Mouse (Mus musculus) heart, embryonic 16.5 days (tissue): ENCODE results near the gene Tmprss15. TPM values are rescaled to one million over a fixed set of nuclear protein-coding genes. Genes with fewer than 3 reads are reported as not detected.

Experiments
- ATAC-seq: fragments of 200-750 bp; cut with Nextera tagmentation; replicated peaks from 2 replicates; pipeline ENCODE4 v1.8.0; 2017; ENCODE audit warnings: moderate number of reproducible peaks; ENCODE audit not compliant: insufficient read depth, low FRiP score; ENCODE audit errors: extremely low read depth
- H3K27ac ChIP-seq: fragments of 300-500 bp; sonication (generic); 2 replicates; pipeline ENCODE4 v1.5.1; 2014; ENCODE audit warnings: mild to moderate bottlenecking, low read length, control low read depth, moderate library complexity
- H3K27me3 ChIP-seq: fragments of 300-500 bp; sonication (generic); 2 replicates; pipeline ENCODE4 v1.6.1; 2014; ENCODE audit warnings: low read length, mixed read lengths; ENCODE audit not compliant: control insufficient read depth, insufficient read depth
- H3K36me3 ChIP-seq: fragments of 300-500 bp; sonication (generic); 2 replicates; pipeline ENCODE4 v1.6.1; 2014; ENCODE audit not compliant: control insufficient read depth, insufficient read depth
- H3K4me1 ChIP-seq: fragments of 300-500 bp; sonication (generic); 2 replicates; pipeline ENCODE4 v1.6.1; 2014; ENCODE audit warnings: low read length, mixed read lengths; ENCODE audit not compliant: control insufficient read depth, insufficient read depth
- H3K4me2 ChIP-seq: fragments of 300-500 bp; sonication (generic); 2 replicates; pipeline ENCODE4 v1.6.1; 2014; ENCODE audit warnings: low read depth, mild to moderate bottlenecking, control low read depth, low read length
- H3K4me3 ChIP-seq: fragments of 300-500 bp; sonication (generic); 2 replicates; pipeline ENCODE4 v1.5.1; 2014; ENCODE audit warnings: mild to moderate bottlenecking, control low read depth, low read length
- H3K9ac ChIP-seq: fragments of 300-500 bp; sonication (generic); 2 replicates; pipeline ENCODE4 v1.6.1; 2014; ENCODE audit warnings: low read length, control low read depth
- H3K9me3 ChIP-seq: fragments of 300-500 bp; sonication (generic); replicated peaks from 2 replicates; pipeline ENCODE4 v1.6.1; 2016; ENCODE audit warnings: low read length; ENCODE audit not compliant: control insufficient read depth
- WGBS: fragments of 180-500 bp; shearing (Covaris S2); extraction: QIAGEN DNeasy Blood & Tissue Kit; methylation state at CpG from one replicate; pipeline ENCODE4 v1.1.7; 2014; 5-methylcytosine and 5-hydroxymethylcytosine counted together
- polyA plus RNA-seq: library from polyadenylated mRNA; unstranded; fragments of >200 nt; fragmentation: Nextera tagmentation; extraction: Ambion mirVana; gene quantifications from 2 replicates; pipeline ENCODE4 v1.2.1, GENCODE M21; 2015

Tmprss15 gene
- polyA plus RNA-seq, 1 experiment from 2014 or later, result not detected

- ATAC-seq, result no peak
- Histone ChIP-seq H3K4me2 (no peak overlapping the region), H3K9me3 (no peaks in the 10 kb centered on the region), H3K36me3 (no peaks in the 10 kb centered on the region), H3K27me3 (peaks cover 2% of the 10 kb centered on the region; the same call in 1 of the 2 replicates), H3K9ac (no peak overlapping the region), H3K4me1 (peaks cover 4% of the 10 kb centered on the region; the same call in 1 of the 2 replicates), H3K27ac (no peak overlapping the region), H3K4me3 (no peak overlapping the region)
- 84% methylated on average over 2 of the region's 2 CpGs for WGBS
Observed at GRCm38 (mm10) chr16:78934298-78934697, 156.6 kb downstream of the Tmprss15 start.

- ATAC-seq, result no peak
- Histone ChIP-seq H3K27me3 (peaks cover 2% of the 10 kb centered on the region; the same call in 1 of the 2 replicates), H3K9ac (peak overlapping the region; percentile 55), H3K36me3 (no peaks in the 10 kb centered on the region), H3K4me1 (peaks cover 4% of the 10 kb centered on the region; the same call in 1 of the 2 replicates), H3K27ac (no peak overlapping the region), H3K4me2 (peak overlapping the region; percentile 74), H3K9me3 (no peaks in the 10 kb centered on the region), H3K4me3 (peak overlapping the region; percentile 50)
- 12% methylated on average over 16 of the region's 16 CpGs for WGBS
Observed at GRCm38 (mm10) chr16:78931287-78932025, 159.4 kb downstream of the Tmprss15 start.

GRCm38 (mm10) chr16:78930382-78931286 lies 160.3 kb downstream of the Tmprss15 start, which contains the start of gene Chodl:
Gene Chodl, plus strand, starts transcription at chr16:78930948.
- Histone ChIP-seq H3K4me1 (peaks cover 4% of the 10 kb centered on the region; the same call in 1 of the 2 replicates), H3K4me3 (peak within 1 kb of the TSS; percentile 50), H3K9me3 (no peaks in the 10 kb centered on the region), H3K9ac (peak within 1 kb of the TSS; percentile 55), H3K4me2 (peak within 1 kb of the TSS; percentile 74), H3K27ac (no peak within 1 kb of the TSS), H3K27me3 (peaks cover 2% of the 10 kb centered on the region; the same call in 1 of the 2 replicates), H3K36me3 (no peaks in the 10 kb centered on the region)
- ATAC-seq, result peak; percentile 45; the same call in 1 of the 2 replicates
- WGBS, result 13% methylated on average over 19 of the region's 19 CpGs

- H3K9me3 ChIP-seq, result no peaks in the 10 kb centered on the region
- H3K27me3 ChIP-seq, result no peaks in the 10 kb centered on the region
- H3K4me1 ChIP-seq, result no peaks in the 10 kb centered on the region
- H3K9ac ChIP-seq, result no peak overlapping the region
- 78% methylated on average over 5 of the region's 5 CpGs for WGBS
- H3K27ac ChIP-seq, result no peak overlapping the region
- no peaks in the 10 kb centered on the region for H3K36me3 ChIP-seq
- H3K4me2 ChIP-seq, result no peak overlapping the region
- no peak overlapping the region for H3K4me3 ChIP-seq
- ATAC-seq, result no peak
Observed at GRCm38 (mm10) chr16:78922644-78923043, 168.3 kb downstream of the Tmprss15 start.

Other genes with a start within 250 kb of the Tmprss15 start
- 0.30 and 0.60 TPM in 2 replicates for gene Chodl, start 160.1 kb downstream of the Tmprss15 start, polyA plus RNA-seq